Mouse (Mus musculus) T-helper 2 cell (primary cell): ENCODE measurements around the gene Abhd6.

Experiments used
- in situ Hi-C: fragments of 300-600 bp; cut with MboI, MseI; formaldehyde crosslinking; loops from one replicate; pipeline ENCODE4 v1.15.1; 2025; ENCODE audit warnings: high pct_unique_total_duplicates

Abhd6 gene

GRCm38 (mm10) chr14:8002432-8003092 is at the start of gene Abhd6:
Abhd6 (plus strand) TSS chr14:8002902.
- in situ Hi-C loops: loop anchor here (5.0 kb wide), 1 partner anchor 45 kb away; no protein-coding TSS in a partner anchor

DNA sequence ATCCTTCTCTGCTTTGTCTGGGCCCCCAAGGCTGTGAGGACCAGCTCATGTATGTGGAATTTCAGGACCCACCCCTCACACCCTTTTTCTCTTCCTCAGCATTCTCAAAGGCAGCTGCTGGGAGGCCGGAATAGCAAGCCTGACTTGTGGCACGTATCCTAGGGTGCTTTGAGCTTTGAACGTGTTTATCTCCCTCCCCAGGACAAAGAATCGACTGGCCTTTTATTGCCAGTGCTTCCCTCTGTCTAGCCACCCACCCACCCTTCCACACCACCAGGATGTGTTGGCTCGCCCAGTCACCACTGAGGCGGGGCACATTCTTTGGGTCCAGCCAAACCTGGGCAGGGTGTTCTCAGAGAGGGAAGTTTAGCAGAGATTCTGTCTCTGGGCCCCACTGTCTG is 48.6 kb upstream of the Abhd6 start:
- in situ Hi-C loops: no loop called here

- in situ Hi-C loops: no loop called here
These were observed 46.3 kb upstream of the Abhd6 start for GRCm38 (mm10) chr14:7956427-7956826.

GRCm38 (mm10) chr14:7957049-7957448 is 45.7 kb upstream of the Abhd6 start, which contains the start of gene Gm45521:
Gm45521 (plus strand) TSS chr14:7957288.
- in situ Hi-C loops: no loop called here

DNA sequence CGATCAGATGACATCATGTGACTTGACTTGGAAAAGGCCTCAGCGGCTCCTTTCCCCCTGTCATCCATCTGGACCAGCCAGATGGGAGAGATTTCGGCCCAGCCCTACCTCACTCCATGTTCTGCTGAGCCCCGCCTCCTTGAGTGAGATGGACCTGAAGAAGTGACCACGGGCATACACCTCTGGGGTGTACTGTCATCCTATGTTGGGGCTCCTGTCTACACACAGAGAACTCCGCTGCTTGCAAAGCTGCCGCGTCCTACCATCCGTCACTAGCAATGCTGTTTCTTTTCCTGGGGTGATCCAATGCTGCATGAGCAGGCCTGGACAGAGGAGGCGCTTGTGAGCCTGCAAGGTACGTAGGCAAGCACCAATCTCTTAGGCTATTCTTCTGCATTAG is 42.1 kb upstream of the Abhd6 start:
- in situ Hi-C loops: loop anchor here (5.0 to 10.0 kb wide), 3 partner anchors 37 to 146 kb away; partner anchors contain the start of gene Flnb

GRCm38 (mm10) chr14:7961714-7962113 is 41.0 kb upstream of the Abhd6 start:
- in situ Hi-C loops: loop anchor here (5.0 to 10.0 kb wide), 3 partner anchors 36 to 147 kb away; partner anchors contain the start of gene Flnb

DNA sequence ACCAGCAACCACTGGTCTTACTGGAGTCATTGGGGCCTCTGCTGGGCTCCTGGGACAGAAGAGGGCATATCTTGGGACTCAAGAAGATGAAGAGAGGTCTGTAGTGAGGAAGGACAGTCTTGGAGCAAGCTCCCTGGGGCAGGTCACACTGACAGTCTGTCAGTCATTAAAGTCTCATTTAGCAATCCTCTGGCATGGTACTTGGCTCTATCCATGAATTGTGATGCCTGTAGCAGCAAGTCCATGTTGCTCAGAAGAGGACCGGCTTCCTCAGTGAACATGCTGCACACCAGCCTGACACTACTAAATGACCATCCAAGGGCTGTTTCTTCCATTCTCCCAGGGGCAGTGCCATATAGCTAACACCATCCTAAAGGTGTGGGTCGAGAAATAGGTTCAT is 40.1 kb upstream of the Abhd6 start:
- in situ Hi-C loops: loop anchor here (5.0 to 10.0 kb wide), 3 partner anchors 35 to 148 kb away; partner anchors contain the start of gene Flnb

GRCm38 (mm10) chr14:7963160-7963559 is 39.5 kb upstream of the Abhd6 start:
- in situ Hi-C loops: loop anchor here (5.0 to 10.0 kb wide), 3 partner anchors 34 to 148 kb away; partner anchors contain the start of gene Flnb

- in situ Hi-C loops: loop anchor here (5.0 to 10.0 kb wide), 3 partner anchors 33 to 150 kb away; partner anchors contain the start of gene Flnb
These were observed 38.3 kb upstream of the Abhd6 start for GRCm38 (mm10) chr14:7964219-7964889.

DNA sequence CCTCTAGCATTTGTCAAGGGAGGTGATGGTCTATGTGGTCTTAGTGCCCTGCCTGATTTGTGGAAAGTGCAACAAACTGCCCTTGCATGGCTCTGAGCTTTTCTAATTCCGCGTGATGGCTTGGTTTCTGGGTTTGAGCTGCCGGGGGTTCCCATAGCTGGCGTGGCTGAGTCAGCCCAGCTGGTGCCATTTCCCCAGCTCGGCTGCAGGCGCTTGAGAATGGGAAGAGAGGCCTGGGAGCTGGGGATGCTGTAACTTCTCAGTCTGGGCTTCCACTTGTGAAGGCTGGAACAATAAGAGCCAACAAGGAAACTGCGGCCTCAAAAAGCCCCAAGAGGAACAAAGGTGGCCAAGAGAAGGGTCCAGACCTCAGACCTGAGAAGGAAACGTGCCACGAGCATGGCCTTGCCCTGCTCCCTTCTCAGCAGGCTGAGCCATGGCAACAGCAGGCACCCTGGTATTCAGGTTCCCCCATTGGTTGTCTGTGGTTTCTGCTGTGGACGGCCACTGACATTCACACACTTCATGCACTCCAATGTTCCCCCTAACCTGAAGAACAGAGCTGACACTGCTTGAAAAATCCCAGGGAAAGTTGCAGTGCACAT is 30.7 kb upstream of the Abhd6 start:
- in situ Hi-C loops: no loop called here

- in situ Hi-C loops: no loop called here
These were observed 28.1 kb upstream of the Abhd6 start for GRCm38 (mm10) chr14:7974643-7975042.

GRCm38 (mm10) chr14:7975177-7975576 is 27.5 kb upstream of the Abhd6 start:
- in situ Hi-C loops: no loop called here

DNA sequence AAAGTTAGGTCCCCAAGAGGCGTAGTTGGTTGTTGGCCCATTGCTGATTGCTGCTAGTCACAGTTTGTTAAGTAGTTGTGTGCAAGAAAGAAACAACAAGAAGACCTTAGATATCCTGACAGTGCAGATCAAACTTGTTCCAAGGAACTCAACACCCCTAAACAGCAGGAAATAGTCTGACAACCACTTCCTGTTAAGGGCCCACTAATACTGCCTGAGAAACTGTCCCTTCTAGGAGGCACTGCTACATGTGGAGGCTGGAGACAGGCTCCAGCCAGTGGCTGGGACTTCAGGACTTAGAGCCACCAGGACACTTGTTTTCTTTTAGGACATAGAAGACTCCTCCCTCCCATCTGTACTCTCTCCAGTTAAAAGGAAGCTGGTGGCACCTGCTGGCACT is 25.2 kb upstream of the Abhd6 start:
- in situ Hi-C loops: no loop called here

GRCm38 (mm10) chr14:7978183-7978582 is 24.5 kb upstream of the Abhd6 start:
- in situ Hi-C loops: no loop called here

GRCm38 (mm10) chr14:7981226-7981625 is 21.5 kb upstream of the Abhd6 start:
- in situ Hi-C loops: no loop called here

- in situ Hi-C loops: no loop called here
These were observed 15.8 kb upstream of the Abhd6 start for GRCm38 (mm10) chr14:7986913-7987312.

DNA sequence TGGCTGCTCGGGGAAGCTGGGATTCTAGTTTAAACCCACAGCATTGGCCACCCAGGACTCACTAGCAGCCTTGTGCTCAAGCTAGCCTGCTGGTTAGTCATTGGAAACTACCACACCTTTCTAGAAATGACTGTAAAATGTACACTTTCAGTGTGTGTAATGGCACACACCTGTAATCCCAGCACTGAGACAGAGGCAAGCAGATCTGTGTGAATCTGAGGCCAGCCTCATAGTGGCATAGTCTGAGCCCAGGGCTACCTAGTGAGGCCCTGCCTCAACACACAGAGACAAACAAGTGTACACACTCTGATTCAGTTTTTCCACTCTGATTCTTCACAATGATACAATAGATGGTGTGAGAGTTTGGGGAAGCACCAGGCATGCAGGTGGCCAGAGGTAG is 13.3 kb upstream of the Abhd6 start:
- in situ Hi-C loops: no loop called here

- in situ Hi-C loops: no loop called here
These were observed 12.7 kb upstream of the Abhd6 start for GRCm38 (mm10) chr14:7989961-7990360.

DNA sequence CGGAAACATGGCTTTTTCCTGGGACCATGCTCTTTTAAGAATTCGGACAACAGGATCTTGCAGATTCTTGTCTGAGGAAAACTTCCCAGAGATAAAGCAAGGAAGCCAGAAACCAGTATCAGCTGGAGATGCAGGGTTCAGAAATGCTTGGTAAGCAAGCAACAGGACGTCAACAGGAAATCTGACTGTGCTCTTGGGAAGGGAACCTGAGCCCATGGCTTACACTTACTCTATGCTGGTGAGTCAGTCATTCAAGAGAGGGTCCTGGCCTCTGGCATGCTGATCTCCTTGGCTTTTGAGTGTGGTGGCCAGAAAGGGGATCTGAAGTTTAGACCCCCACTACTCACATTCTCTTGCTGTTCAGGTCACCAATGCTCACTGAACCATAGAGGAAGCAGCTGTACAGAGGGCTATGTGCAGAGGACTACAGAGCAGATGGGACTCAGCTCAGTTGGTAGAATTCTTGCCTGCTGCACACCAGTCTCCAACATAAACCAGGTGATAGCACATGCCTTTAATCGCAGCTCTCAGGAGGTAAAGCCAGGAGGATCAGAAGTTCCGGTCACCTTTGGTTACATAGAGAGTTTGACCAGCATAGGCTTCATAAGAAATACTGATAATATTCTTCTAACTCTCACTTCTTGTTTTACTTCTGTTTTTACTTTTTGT is 11.5 kb upstream of the Abhd6 start:
- in situ Hi-C loops: no loop called here

DNA sequence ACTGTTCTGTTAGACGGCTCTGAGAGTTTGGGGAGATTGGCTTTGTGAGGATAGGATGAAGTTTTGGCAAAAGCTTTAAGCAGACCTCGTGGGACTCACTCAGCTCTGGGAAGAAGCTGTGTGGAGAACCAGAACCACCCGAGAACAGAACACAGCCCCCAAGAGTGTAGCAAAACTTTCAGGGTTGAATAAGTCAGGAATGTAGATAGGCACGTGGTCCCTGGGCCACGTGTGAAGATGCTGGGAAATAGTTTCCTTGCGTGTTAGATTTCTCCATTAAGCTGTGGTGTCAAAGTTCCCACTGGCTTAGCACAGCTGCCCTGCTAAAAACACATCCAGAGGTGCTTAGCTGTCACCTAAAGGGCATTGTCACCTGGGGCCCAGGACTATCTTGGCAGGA is 10.5 kb upstream of the Abhd6 start:
- in situ Hi-C loops: no loop called here

GRCm38 (mm10) chr14:7994271-7994767 is 8.4 kb upstream of the Abhd6 start, which contains the start of gene Dnase1l3:
Dnase1l3 (minus strand) TSS chr14:7994573.
- in situ Hi-C loops: no loop called here
